Mouse (Mus musculus): ENCODE measurements around the gene Rnf148. TPM values are rescaled to one million over a fixed set of nuclear protein-coding genes. Genes with fewer than 3 reads are reported as not detected.

The Rnf148 gene
- polyA plus RNA-seq, 1 experiment from 2014 or later = not detected

- ATAC-seq (replicated peaks; ENCODE audit: low FRiP score, low read depth) (no peak), DNase-seq (ENCODE audit: low spot score) (no peak)
- Histone ChIP-seq H3K36me3 (ENCODE audit: insufficient read depth, low read length) (no peaks in the 10 kb centered on the region), H3K9ac (ENCODE audit: low read depth, low read length) (no peak overlapping the region), H3K9me3 (replicated peaks; ENCODE audit: low read length) (no peaks in the 10 kb centered on the region), H3K4me1 (replicated peaks; ENCODE audit: insufficient read depth, low read length) (no peaks in the 10 kb centered on the region), H3K4me2 (ENCODE audit: low read length) (no peak overlapping the region), H3K4me3 (replicated peaks; ENCODE audit: low read depth, low read length) (no peak overlapping the region), H3K27me3 (ENCODE audit: insufficient read depth, low read length) (no peaks in the 10 kb centered on the region), H3K27ac (no peak overlapping the region)
- 91% methylated on average over 3 of the region's 3 CpGs for WGBS
- TF ChIP-seq CTCF (IDR thresholded peaks at IDR 0.05; ENCODE audit: low read depth) = no peak
These were observed 19.7 kb downstream of the Rnf148 start for GRCm38 (mm10) chr6:23635208-23635607.

GRCm38 (mm10) chr6:23634016-23634415 lies 20.9 kb downstream of the Rnf148 start:
- WGBS = 70% methylated on average over 9 of the region's 9 CpGs
- no peaks in the 10 kb centered on the region for H3K4me1 ChIP-seq (replicated peaks; ENCODE audit: insufficient read depth, low read length)
- DNase-seq (ENCODE audit: low spot score) = no peak
- no peak overlapping the region for H3K4me3 ChIP-seq (replicated peaks; ENCODE audit: low read depth, low read length)
- no peak for ATAC-seq (replicated peaks; ENCODE audit: low FRiP score, low read depth)
- no peaks in the 10 kb centered on the region for H3K36me3 ChIP-seq (ENCODE audit: insufficient read depth, low read length)
- H3K27me3 ChIP-seq (ENCODE audit: insufficient read depth, low read length) = no peaks in the 10 kb centered on the region
- H3K27ac ChIP-seq = no peak overlapping the region
- no peak overlapping the region for H3K4me2 ChIP-seq (ENCODE audit: low read length)
- TF ChIP-seq CTCF (IDR thresholded peaks at IDR 0.05; ENCODE audit: low read depth) = no peak
- no peaks in the 10 kb centered on the region for H3K9me3 ChIP-seq (replicated peaks; ENCODE audit: low read length)
- H3K9ac ChIP-seq (ENCODE audit: low read depth, low read length) = no peak overlapping the region

GRCm38 (mm10) chr6:23630465-23630864 lies 24.5 kb downstream of the Rnf148 start:
- Histone ChIP-seq H3K9me3 (replicated peaks; ENCODE audit: low read length) (no peaks in the 10 kb centered on the region), H3K27me3 (ENCODE audit: insufficient read depth, low read length) (no peaks in the 10 kb centered on the region), H3K4me2 (ENCODE audit: low read length) (no peak overlapping the region), H3K36me3 (ENCODE audit: insufficient read depth, low read length) (no peaks in the 10 kb centered on the region), H3K9ac (ENCODE audit: low read depth, low read length) (no peak overlapping the region), H3K4me1 (replicated peaks; ENCODE audit: insufficient read depth, low read length) (no peaks in the 10 kb centered on the region), H3K4me3 (replicated peaks; ENCODE audit: low read depth, low read length) (no peak overlapping the region), H3K27ac (no peak overlapping the region)
- no peak for ATAC-seq (replicated peaks; ENCODE audit: low FRiP score, low read depth)
- 44% methylated on average over 4 of the region's 4 CpGs for WGBS
- no peak for DNase-seq (ENCODE audit: low spot score)
- no peak for TF ChIP-seq CTCF (IDR thresholded peaks at IDR 0.05; ENCODE audit: low read depth)

Other genes starting within 250 kb of the Rnf148 start
- not detected in 2 replicates for gene Rnf133, start 4.8 kb downstream of the Rnf148 start, polyA plus RNA-seq (2015; fragmentation: Nextera tagmentation; extraction: Ambion mirVana)
- gene Cadps2, start 184.3 kb upstream of the Rnf148 start, polyA plus RNA-seq (2015; fragmentation: Nextera tagmentation; extraction: Ambion mirVana) = 9.1 and 10.1 TPM in 2 replicates

Measured in kidney, postnatal 0 days (tissue).